Mouse (Mus musculus) embryonic facial prominence, embryonic 11.5 days (tissue): ENCODE results near the gene Bex1. TPM values are rescaled to one million over a fixed set of nuclear protein-coding genes. Genes with fewer than 3 reads are reported as not detected.

Experiments
- ATAC-seq: fragments of 200-750 bp; cut with Nextera tagmentation; replicated peaks from 2 replicates; pipeline ENCODE4 v1.8.0; 2017; ENCODE audit warnings: low read depth; ENCODE audit not compliant: insufficient number of reproducible peaks, low FRiP score, low TSS enrichment
- DNase-seq: peaks from one replicate; pipeline ENCODE4 v3.0.0-alpha.2; 2015; ENCODE audit warnings: low spot score
- H3K27ac ChIP-seq: fragments of 300-500 bp; sonication (generic); replicated peaks from 2 replicates; pipeline ENCODE4 v1.5.1; 2014; ENCODE audit warnings: mild to moderate bottlenecking, low read depth, low read length, control low read depth
- H3K27me3 ChIP-seq: fragments of 300-500 bp; sonication (generic); 2 replicates; pipeline ENCODE4 v1.6.1; 2014; ENCODE audit warnings: mild to moderate bottlenecking, low read length, moderate library complexity, mixed read lengths; ENCODE audit not compliant: control insufficient read depth, insufficient read depth
- H3K36me3 ChIP-seq: fragments of 300-500 bp; sonication (generic); replicated peaks from 2 replicates; pipeline ENCODE4 v1.6.1; 2014; ENCODE audit warnings: low read depth, mild to moderate bottlenecking, low read length, moderate library complexity, mixed read lengths; ENCODE audit not compliant: control insufficient read depth, insufficient read depth
- H3K4me1 ChIP-seq: fragments of 300-500 bp; sonication (generic); 2 replicates; pipeline ENCODE4 v1.6.1; 2014; ENCODE audit warnings: low read length, mixed read lengths; ENCODE audit not compliant: control insufficient read depth, insufficient read depth
- H3K4me2 ChIP-seq: fragments of 300-500 bp; sonication (generic); 2 replicates; pipeline ENCODE4 v1.6.1; 2014; ENCODE audit warnings: low read depth, mild to moderate bottlenecking, control low read depth, low read length, moderate library complexity
- H3K4me3 ChIP-seq: fragments of 300-500 bp; sonication (generic); 2 replicates; pipeline ENCODE4 v1.5.1; 2014; ENCODE audit warnings: low read depth, low read length, control low read depth
- H3K9ac ChIP-seq: fragments of 300-500 bp; sonication (generic); replicated peaks from 2 replicates; pipeline ENCODE4 v1.6.1; 2014; ENCODE audit warnings: mild to moderate bottlenecking, control low read depth, low read length
- H3K9me3 ChIP-seq: fragments of 300-500 bp; sonication (generic); replicated peaks from 2 replicates; pipeline ENCODE4 v1.6.1; 2016; ENCODE audit warnings: mild to moderate bottlenecking, low read length, inconsistent platforms, mixed read lengths; ENCODE audit not compliant: control insufficient read depth
- WGBS: fragments of 180-500 bp; shearing (Covaris S2); extraction: QIAGEN DNeasy Blood & Tissue Kit; methylation state at CpG from one replicate; pipeline ENCODE4 v1.1.7; 2014; 5-methylcytosine and 5-hydroxymethylcytosine counted together
- microRNA-seq: library from miRNA; unstranded; fragments of <30 nt; microRNA quantifications from one replicate; pipeline ENCODE4, GENCODE M21; 2016; ENCODE audit warnings: borderline number of aligned reads
- polyA plus RNA-seq: library from polyadenylated mRNA; unstranded; fragments of >200 nt; fragmentation: Nextera tagmentation; extraction: Ambion mirVana; gene quantifications from 2 replicates; pipeline ENCODE4 v1.2.1, GENCODE M21; 2014

Gene Bex1
- polyA plus RNA-seq, 1 experiment from 2014 or later, result 90.5 TPM

- DNase-seq, result no peak
- WGBS, result 66% methylated on average over 10 of the region's 10 CpGs
- Histone ChIP-seq H3K4me3 (peak overlapping the region; percentile 52), H3K36me3 (no peaks in the 10 kb centered on the region), H3K4me1 (no peaks in the 10 kb centered on the region), H3K9me3 (no peaks in the 10 kb centered on the region), H3K27me3 (no peaks in the 10 kb centered on the region), H3K27ac (no peak overlapping the region), H3K9ac (0 out of 2 replicates have a peak overlapping the region, but pooled peaks have one; percentile 18), H3K4me2 (peak overlapping the region; percentile 29)
- ATAC-seq, result no peak
Measured at GRCm38 (mm10) chrX:136170625-136171024, 44.7 kb downstream of the Bex1 start.

Small RNA genes lying within 50 kb of the gene (microRNA-seq; reads per million reads assigned to microRNA genes)
- not detected for gene Mir6383

Other genes starting within 250 kb of the Bex1 start
- gene Arxes2, start 221.7 kb downstream of the Bex1 start, polyA plus RNA-seq, result 126 and 134 TPM in 2 replicates
- gene Arxes1, start 182.1 kb downstream of the Bex1 start, polyA plus RNA-seq, result 49.4 and 50.8 TPM in 2 replicates
- 209 and 215 TPM in 2 replicates for gene Bex2, start 147.3 kb downstream of the Bex1 start, polyA plus RNA-seq
- 0.07 TPM in 1 of 2 replicates, not detected in the other for gene Nxf3, start 130.3 kb downstream of the Bex1 start, polyA plus RNA-seq
- gene Bex4, start 76.5 kb downstream of the Bex1 start, polyA plus RNA-seq, result 93.9 and 103 TPM in 2 replicates
- 268 and 299 TPM in 2 replicates for gene Tceal8, start 43.2 kb downstream of the Bex1 start, polyA plus RNA-seq
- gene Tceal5, start 11.6 kb downstream of the Bex1 start, polyA plus RNA-seq, result 2.4 and 3.1 TPM in 2 replicates
- gene Tceal7, start 734 bp downstream of the Bex1 start, polyA plus RNA-seq, result 1.9 and 2.6 TPM in 2 replicates
- 678 and 760 TPM in 2 replicates for gene Tceal9, start 29.6 kb upstream of the Bex1 start, polyA plus RNA-seq
- gene Bex3, start 54.7 kb upstream of the Bex1 start, polyA plus RNA-seq, result 720 and 723 TPM in 2 replicates